Mouse (Mus musculus): ENCODE results near the gene Ilf3. TPM values are rescaled to one million over a fixed set of nuclear protein-coding genes. Genes with fewer than 3 reads are reported as not detected.

Gene Ilf3
- polyA plus RNA-seq, 1 experiment, result 209 TPM

DNA sequence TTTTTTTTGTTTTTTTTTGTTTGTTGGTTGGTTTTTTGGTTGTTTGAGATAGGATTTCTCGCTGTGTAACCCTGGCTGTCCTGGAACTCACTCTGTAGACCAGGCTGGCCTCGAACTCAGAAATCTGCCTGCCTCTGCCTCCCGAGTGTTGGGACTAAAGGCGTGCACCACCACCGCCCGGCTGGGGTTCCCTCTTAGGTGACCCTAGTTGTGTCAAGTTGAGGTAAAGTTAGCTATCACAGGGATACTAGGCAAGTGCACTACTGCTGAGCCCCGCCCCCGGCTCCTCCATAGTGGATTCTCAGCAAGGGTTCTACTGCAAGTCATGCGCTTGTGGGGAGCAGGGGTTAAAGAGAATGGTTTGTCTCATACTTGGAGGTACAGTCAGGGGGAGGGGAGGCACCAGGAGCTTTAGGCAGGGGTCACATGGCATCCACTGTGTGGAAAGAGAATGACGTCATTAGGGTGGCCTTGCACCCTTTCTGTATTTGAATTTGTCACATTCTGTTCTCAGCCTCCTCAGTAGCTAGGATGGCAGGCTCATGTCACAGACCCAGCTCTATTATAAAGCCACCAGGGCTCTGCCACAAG is 37.9 kb upstream of the Ilf3 start:
- H3K4me3 ChIP-seq (ENCODE audit: low read depth, low read length), result no peak overlapping the region
- no peak overlapping the region for H3K27ac ChIP-seq (ENCODE audit: insufficient read depth, low read length)
- no peaks in the 10 kb centered on the region for H3K36me3 ChIP-seq (ENCODE audit: control insufficient read depth, insufficient read depth, low read length, poor library complexity, severe bottlenecking)
- TF ChIP-seq EP300 (IDR thresholded peaks at IDR 0.05; ENCODE audit: insufficient read depth, low read depth, low read length) (no peak), POLR2A (IDR thresholded peaks at IDR 0.05; ENCODE audit: insufficient read depth, low read length) (no peak)
- H3K4me1 ChIP-seq (ENCODE audit: control insufficient read depth, insufficient read depth, low read length), result peaks cover 6% of the 10 kb centered on the region
- H3K27me3 ChIP-seq (ENCODE audit: control insufficient read depth, insufficient read depth, low read length, poor library complexity, severe bottlenecking), result no peaks in the 10 kb centered on the region
- H3K9me3 ChIP-seq (replicated peaks; ENCODE audit: control insufficient read depth, insufficient read depth, low read length, poor library complexity, severe bottlenecking), result no peaks in the 10 kb centered on the region
- H3K9ac ChIP-seq (ENCODE audit: low read depth, poor library complexity, severe bottlenecking), result no peak overlapping the region

DNA sequence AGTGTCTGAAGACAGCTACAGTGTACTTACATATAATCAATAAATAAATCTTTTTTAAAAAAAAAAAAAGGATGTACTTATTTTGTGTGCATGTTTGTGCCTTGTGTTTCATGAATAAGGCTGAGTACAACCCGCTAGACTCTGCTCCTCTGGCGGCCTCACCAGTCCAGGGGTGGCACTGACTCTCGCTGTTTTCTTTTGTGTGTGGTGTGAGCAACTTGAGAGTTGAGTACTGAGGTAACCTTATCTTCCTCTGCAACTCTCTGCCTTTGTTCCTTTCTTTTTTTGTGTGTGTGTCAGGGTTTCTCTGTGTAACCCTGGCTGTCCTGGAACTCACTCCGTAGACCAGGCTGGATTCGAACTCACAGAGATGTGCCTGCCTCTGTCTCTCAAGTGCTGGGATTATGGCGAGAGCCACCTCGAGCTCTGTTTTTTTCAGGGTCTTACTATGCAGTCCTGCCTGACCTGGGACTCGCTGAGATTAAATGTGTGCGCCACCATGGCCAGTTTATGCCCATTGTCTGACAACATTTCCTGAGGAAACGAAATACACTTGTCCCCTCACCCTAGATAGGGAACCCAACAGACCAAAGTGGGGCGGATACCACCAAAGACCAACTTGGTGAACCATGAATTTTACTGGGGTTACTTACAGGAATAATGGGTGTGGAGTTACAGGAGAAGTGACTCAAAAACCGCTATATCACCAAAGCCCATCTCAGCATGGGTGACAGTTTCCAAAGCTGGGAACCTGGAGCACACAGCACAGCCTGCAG is 36.1 kb upstream of the Ilf3 start:
- Histone ChIP-seq H3K9me3 (replicated peaks; ENCODE audit: control insufficient read depth, insufficient read depth, low read length, poor library complexity, severe bottlenecking) (no peaks in the 10 kb centered on the region), H3K36me3 (ENCODE audit: control insufficient read depth, insufficient read depth, low read length, poor library complexity, severe bottlenecking) (no peaks in the 10 kb centered on the region), H3K4me3 (ENCODE audit: low read depth, low read length) (no peak overlapping the region), H3K9ac (ENCODE audit: low read depth, poor library complexity, severe bottlenecking) (no peak overlapping the region), H3K27me3 (ENCODE audit: control insufficient read depth, insufficient read depth, low read length, poor library complexity, severe bottlenecking) (no peaks in the 10 kb centered on the region), H3K4me1 (ENCODE audit: control insufficient read depth, insufficient read depth, low read length) (peaks cover 6% of the 10 kb centered on the region), H3K27ac (ENCODE audit: insufficient read depth, low read length) (no peak overlapping the region)
- no peak for TF ChIP-seq POLR2A (IDR thresholded peaks at IDR 0.05; ENCODE audit: insufficient read depth, low read length)
- TF ChIP-seq EP300 (IDR thresholded peaks at IDR 0.05; ENCODE audit: insufficient read depth, low read depth, low read length), result no peak
- no peak for TF ChIP-seq CTCF (IDR thresholded peaks at IDR 0.05; ENCODE audit: low read depth, low read length)

DNA sequence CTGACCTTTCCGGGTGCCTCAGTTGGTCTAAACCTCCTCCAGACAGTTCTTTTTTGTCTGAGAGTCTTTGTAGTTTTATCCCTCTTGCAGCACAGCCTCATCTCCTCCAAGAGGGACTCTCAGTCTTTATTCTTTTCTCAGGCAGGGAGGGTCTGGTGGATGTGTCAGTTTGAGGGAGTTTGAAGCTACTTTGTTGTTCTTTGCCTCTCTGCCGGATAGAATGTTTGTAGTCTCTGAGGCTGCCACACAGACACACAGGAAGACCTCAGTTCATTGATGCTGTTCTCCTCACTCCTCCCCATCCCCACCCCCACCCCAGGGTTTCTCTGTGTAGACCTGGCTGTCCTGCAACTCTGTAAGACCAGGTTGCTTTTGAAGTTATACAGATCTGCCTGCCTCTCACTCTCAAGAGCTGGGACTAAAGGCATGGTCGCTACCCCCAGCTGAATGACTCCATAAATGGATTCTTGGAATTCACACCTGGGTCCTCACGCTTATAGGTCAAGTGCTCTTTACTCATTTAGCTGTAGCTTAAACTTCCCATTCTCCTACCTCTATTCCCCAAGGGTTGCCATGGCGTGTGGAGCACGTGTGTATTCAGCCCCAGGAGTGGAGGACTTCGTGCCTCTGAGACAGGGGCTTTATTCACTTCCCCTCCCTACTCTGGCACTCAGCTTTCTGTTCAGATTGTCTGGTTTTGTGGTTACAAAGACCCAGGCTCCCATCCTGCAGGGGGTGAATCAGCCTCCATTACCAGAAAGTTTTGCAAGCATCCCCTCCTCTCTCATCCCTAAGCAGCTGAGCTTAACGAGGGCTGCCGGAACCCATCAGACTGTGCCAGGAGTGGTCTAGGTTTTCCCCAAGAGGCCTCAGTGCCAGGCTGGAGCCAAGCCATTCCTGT is 35.3 kb upstream of the Ilf3 start:
- H3K4me3 ChIP-seq (ENCODE audit: low read depth, low read length), result no peak overlapping the region
- H3K9ac ChIP-seq (ENCODE audit: low read depth, poor library complexity, severe bottlenecking), result no peak overlapping the region

DNA sequence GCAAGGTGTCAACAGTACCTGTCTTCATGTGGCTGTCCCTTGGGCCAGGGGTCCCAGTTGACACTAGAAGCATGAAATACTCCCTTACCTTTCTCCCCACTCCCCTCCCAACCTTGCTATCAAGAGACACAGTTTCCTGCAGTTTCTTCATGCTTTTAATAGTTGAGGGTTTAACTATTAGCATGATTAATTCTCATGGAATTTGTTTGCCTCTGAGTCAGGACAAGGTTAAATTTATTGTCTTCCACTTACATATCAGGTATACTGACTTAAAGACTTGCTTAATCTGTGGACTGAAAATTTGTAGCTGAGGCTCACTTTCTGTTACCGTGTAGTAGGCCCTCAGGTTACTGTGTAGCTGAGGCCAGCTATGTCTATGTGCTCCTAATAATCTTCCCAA is 34.1 kb upstream of the Ilf3 start:
- Histone ChIP-seq H3K9ac (ENCODE audit: low read depth, poor library complexity, severe bottlenecking) (no peak overlapping the region), H3K36me3 (ENCODE audit: control insufficient read depth, insufficient read depth, low read length, poor library complexity, severe bottlenecking) (no peaks in the 10 kb centered on the region), H3K9me3 (replicated peaks; ENCODE audit: control insufficient read depth, insufficient read depth, low read length, poor library complexity, severe bottlenecking) (no peaks in the 10 kb centered on the region), H3K27me3 (ENCODE audit: control insufficient read depth, insufficient read depth, low read length, poor library complexity, severe bottlenecking) (no peaks in the 10 kb centered on the region), H3K27ac (ENCODE audit: insufficient read depth, low read length) (no peak overlapping the region), H3K4me1 (ENCODE audit: control insufficient read depth, insufficient read depth, low read length) (peaks cover 6% of the 10 kb centered on the region), H3K4me3 (ENCODE audit: low read depth, low read length) (no peak overlapping the region)
- TF ChIP-seq POLR2A (IDR thresholded peaks at IDR 0.05; ENCODE audit: insufficient read depth, low read length) (no peak), CTCF (IDR thresholded peaks at IDR 0.05; ENCODE audit: low read depth, low read length) (no peak), EP300 (IDR thresholded peaks at IDR 0.05; ENCODE audit: insufficient read depth, low read depth, low read length) (no peak)

More for the DNA sequence above, 35.3 kb upstream of the Ilf3 start:
- H3K4me1 ChIP-seq (ENCODE audit: control insufficient read depth, insufficient read depth, low read length), result peaks cover 6% of the 10 kb centered on the region
- no peaks in the 10 kb centered on the region for H3K27me3 ChIP-seq (ENCODE audit: control insufficient read depth, insufficient read depth, low read length, poor library complexity, severe bottlenecking)
- H3K36me3 ChIP-seq (ENCODE audit: control insufficient read depth, insufficient read depth, low read length, poor library complexity, severe bottlenecking), result no peaks in the 10 kb centered on the region
- TF ChIP-seq POLR2A (IDR thresholded peaks at IDR 0.05; ENCODE audit: insufficient read depth, low read length), result no peak
- TF ChIP-seq CTCF (IDR thresholded peaks at IDR 0.05; ENCODE audit: low read depth, low read length), result no peak
- no peak for TF ChIP-seq EP300 (IDR thresholded peaks at IDR 0.05; ENCODE audit: insufficient read depth, low read depth, low read length)
- H3K9me3 ChIP-seq (replicated peaks; ENCODE audit: control insufficient read depth, insufficient read depth, low read length, poor library complexity, severe bottlenecking), result no peaks in the 10 kb centered on the region
- no peak overlapping the region for H3K27ac ChIP-seq (ENCODE audit: insufficient read depth, low read length)

DNA sequence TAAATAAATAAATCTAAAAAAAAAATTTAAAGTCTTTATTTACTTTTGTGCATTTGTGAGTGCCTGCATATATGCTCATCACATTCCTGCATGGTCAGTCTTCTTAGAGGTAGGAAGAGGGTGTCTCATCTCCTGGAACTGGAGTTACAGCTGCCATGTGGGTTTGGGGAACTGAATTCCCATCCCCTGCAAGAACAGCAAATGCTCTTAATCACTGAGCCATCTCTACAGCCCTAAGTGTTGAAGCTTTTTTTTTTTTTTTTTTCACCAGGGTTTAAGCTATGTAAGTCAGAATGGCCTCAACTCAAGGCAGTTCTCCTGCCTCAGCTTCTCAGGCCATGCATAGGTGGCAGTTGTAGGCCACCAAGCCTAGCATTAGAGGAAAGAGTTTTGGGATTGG is 32.9 kb upstream of the Ilf3 start:
- Histone ChIP-seq H3K9ac (ENCODE audit: low read depth, poor library complexity, severe bottlenecking) (no peak overlapping the region), H3K27me3 (ENCODE audit: control insufficient read depth, insufficient read depth, low read length, poor library complexity, severe bottlenecking) (no peaks in the 10 kb centered on the region), H3K27ac (ENCODE audit: insufficient read depth, low read length) (no peak overlapping the region), H3K36me3 (ENCODE audit: control insufficient read depth, insufficient read depth, low read length, poor library complexity, severe bottlenecking) (no peaks in the 10 kb centered on the region), H3K4me1 (ENCODE audit: control insufficient read depth, insufficient read depth, low read length) (peaks cover 6% of the 10 kb centered on the region), H3K9me3 (replicated peaks; ENCODE audit: control insufficient read depth, insufficient read depth, low read length, poor library complexity, severe bottlenecking) (no peaks in the 10 kb centered on the region), H3K4me3 (ENCODE audit: low read depth, low read length) (no peak overlapping the region)
- no peak for TF ChIP-seq POLR2A (IDR thresholded peaks at IDR 0.05; ENCODE audit: insufficient read depth, low read length)

Measured in ES-Bruce4 (cell line).